Mouse (Mus musculus): Measurements from ENCODE around the gene Shkbp1. TPM values are rescaled to one million over a fixed set of nuclear protein-coding genes. Genes with fewer than 3 reads are reported as not detected.

Gene Shkbp1
- total RNA-seq, 2 experiments from 2014 or later = 21.7 to 31.2 TPM

DNA sequence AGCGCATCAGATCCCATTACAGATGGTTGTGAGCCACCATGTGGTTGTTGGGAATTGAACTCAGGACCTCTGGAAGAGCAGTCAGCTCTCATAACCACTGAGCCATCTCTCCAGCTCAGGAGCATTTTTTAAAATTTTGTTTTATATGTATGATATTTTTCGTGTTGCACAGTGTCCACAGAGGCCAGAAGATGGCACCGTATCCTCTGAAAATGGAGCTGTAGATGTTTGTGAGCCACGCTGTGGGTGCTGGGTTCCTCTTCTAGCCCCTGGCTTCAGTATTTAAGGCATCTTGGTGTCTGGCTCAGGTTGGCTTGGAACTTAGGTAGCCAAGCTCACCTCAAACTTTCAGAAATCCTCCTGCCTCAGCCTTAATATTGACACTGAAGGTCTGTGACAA is 59.3 kb downstream of the Shkbp1 start:
- DNase-seq (ENCODE audit: low spot score in 2 of 2) = no peak
- intact Hi-C loops (cut with DNase I) = no loop called here

DNA sequence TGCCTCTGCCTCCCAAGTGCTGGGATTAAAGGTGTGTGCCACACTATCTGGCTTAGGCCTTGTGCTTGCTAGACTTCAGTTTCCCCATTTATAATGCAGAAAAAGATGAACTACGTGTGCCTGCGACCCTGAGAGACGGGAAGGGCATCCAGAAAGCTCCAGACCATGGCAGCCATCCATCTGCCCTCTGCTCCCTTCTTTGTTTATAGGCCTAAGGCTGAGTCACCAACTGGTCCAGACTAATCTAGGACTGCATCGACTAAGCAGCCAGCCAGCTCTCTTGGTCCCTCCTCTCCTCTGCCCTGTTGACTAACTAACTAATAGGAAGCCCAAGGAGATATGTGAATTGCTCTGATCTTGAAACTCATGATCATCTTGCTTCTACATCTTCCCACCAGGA is 59.9 kb downstream of the Shkbp1 start:
- DNase-seq (ENCODE audit: low spot score in 2 of 2) = no peak
- intact Hi-C loops (cut with DNase I) = no loop called here

Other genes starting within 250 kb of the Shkbp1 start
- gene Cyp2f2, start 236.1 kb downstream of the Shkbp1 start, total RNA-seq (2021) = under 1 TPM in 1 of 2 experiments, not detected in 1; 0.41 TPM
- gene Cyp2t4, start 202.3 kb downstream of the Shkbp1 start, total RNA-seq (2021) = not detected
- gene Egln2, start 189.2 kb downstream of the Shkbp1 start, total RNA-seq (2021) = 100 to 1,000 TPM in 1 of 2 experiments, 10 to 100 TPM in 1; 98.1 to 101 TPM
- 10 to 100 TPM; 85.3 to 91.2 TPM for gene Rab4b, start 177.1 kb downstream of the Shkbp1 start, total RNA-seq (2021)
- not detected for gene Gm21983, start 174.9 kb downstream of the Shkbp1 start, total RNA-seq (2021)
- gene Mia, start 174.9 kb downstream of the Shkbp1 start, total RNA-seq (2021) = 1 to 10 TPM in 1 of 2 experiments, under 1 TPM in 1; 0.62 to 1.7 TPM
- gene BC024978, start 160.2 kb downstream of the Shkbp1 start, total RNA-seq (2021) = 10 to 100 TPM; 21.0 to 25.2 TPM
- gene Snrpa, start 159.7 kb downstream of the Shkbp1 start, total RNA-seq (2021) = 10 to 100 TPM; 81.9 to 85.2 TPM
- 1 to 10 TPM; 7.5 to 8.8 TPM for gene Itpkc, start 127.4 kb downstream of the Shkbp1 start, total RNA-seq (2021)
- gene Coq8b, start 123.0 kb downstream of the Shkbp1 start, total RNA-seq (2021) = 10 to 100 TPM; 32.5 to 37.2 TPM
- 100 to 1,000 TPM; 119 to 130 TPM for gene Numbl, start 97.6 kb downstream of the Shkbp1 start, total RNA-seq (2021)
- 10 to 100 TPM; 46.7 to 50.4 TPM for gene Ltbp4, start 18.3 kb downstream of the Shkbp1 start, total RNA-seq (2021)
- not detected for gene Gm20479, start 1.4 kb upstream of the Shkbp1 start, total RNA-seq (2021)
- gene Sptbn4, start 91.7 kb upstream of the Shkbp1 start, total RNA-seq (2021) = 100 to 1,000 TPM; 132 to 139 TPM
- gene Blvrb, start 92.0 kb upstream of the Shkbp1 start, total RNA-seq (2021) = 10 to 100 TPM; 12.0 to 15.9 TPM
- gene Sertad3, start 117.7 kb upstream of the Shkbp1 start, total RNA-seq (2021) = 1 to 10 TPM; 2.8 to 4.6 TPM
- 10 to 100 TPM; 16.1 to 16.8 TPM for gene Sertad1, start 130.9 kb upstream of the Shkbp1 start, total RNA-seq (2021)
- under 1 TPM; 0.32 to 0.62 TPM for gene Prx, start 143.3 kb upstream of the Shkbp1 start, total RNA-seq (2021)
- gene Hipk4, start 167.2 kb upstream of the Shkbp1 start, total RNA-seq (2021) = under 1 TPM in 1 of 2 experiments, not detected in 1; 0.18 TPM
- 100 to 1,000 TPM; 877 to 885 TPM for gene Pld3, start 197.2 kb upstream of the Shkbp1 start, total RNA-seq (2021)
- 10 to 100 TPM; 26.4 to 27.8 TPM for gene 2310022A10Rik, start 197.2 kb upstream of the Shkbp1 start, total RNA-seq (2021)
- 100 to 1,000 TPM; 123 to 139 TPM for gene Akt2, start 235.5 kb upstream of the Shkbp1 start, total RNA-seq (2021)

Measured in left cerebral cortex, postnatal 25 days (tissue).